Mouse (Mus musculus) urinary bladder, postnatal 36 days (tissue): Measurements from ENCODE around the gene Cyb561d2.

ENCODE experiments used
- DNase-seq, 2 experiments: peaks; one replicate each; pipeline ENCODE4 v3.0.0; 2022; ENCODE audit warnings: low spot score in 2 of 2, mixed read lengths in 1 of 2

Gene Cyb561d2

DNA sequence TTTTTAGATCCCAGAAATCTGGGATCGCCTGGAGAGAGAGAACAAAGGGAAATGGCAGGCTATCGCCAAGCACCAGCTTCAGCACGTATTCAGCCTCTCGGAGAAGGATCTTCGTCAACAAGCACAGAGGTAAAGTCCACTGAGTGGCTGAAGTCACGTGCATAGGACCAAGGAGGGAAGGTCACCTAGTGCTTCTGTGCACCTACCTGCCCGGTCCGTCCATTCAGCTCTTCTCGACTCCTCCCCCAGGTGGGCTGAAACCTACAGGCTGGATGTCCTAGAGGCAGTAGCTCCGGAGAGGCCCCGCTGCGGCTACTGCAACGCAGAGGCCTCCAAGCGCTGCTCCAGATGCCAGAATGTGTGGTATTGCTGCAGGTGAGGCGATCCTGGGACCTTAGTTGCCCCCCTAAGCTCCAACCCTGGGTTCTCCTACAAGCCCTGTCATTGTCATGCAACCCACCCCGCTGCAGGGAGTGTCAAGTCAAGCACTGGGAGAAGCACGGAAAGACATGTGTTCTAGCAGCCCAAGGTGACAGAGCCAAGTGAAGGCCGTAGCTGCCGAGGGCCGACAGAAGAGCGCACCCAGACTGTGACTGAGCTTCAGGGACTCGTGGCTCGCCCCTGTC lies 8.6 kb upstream of the Cyb561d2 start:
- DNase-seq: no peak

DNA sequence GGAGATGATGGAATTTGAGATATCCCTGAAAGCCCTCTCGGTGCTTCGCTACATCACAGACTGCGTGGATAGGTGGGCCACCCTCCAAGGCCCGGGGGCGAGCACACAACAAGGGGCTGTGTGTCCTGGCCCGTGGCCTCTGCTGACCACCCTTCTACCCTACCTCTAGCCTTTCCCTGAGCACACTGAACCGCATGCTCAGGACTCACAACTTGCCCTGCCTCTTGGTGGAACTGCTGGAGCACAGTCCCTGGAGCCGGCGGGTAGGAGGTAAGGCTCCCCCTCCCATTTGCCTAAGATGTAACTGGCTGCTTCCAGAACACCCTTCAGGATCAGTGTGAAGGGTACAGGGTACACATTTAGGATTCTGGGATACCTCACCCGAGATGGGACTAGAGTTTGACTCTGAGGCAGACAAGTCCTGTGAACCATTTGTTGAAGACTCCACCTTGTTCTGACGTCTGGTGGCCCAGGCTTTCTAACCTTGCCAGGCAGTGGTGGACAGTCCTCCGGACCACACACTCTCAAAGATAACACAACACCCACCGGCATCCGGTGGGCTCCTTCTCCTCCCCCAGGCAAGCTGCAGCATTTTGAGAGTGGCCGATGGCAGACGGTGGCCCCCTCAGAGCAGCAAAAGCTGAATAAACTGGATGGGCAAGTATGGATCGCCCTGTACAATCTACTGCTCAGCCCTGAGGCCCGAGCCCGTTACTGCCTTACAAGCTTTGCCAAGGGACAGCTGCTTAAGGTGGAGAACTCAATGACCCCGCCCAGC lies 7.5 kb upstream of the Cyb561d2 start:
- no peak for DNase-seq

DNA sequence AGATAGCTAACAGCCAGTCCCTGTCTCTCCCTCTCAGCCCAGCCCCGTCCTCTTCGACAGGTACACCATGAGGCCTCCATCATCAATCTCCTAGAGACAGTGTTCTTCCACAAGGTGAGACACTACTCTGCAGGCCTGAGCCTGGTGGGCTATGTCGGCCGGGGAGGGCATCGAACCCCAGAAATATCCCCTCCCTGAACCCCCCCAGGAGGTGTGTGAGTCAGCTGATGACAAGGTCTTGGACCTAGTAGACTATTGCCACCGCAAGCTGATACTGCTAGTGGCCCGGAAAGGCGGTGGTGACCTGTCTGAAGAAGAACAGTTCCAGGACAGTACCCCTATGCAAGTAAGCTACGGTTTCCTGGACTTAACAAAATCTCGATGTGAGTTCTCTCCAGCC lies 6.8 kb upstream of the Cyb561d2 start:
- no peak for DNase-seq

DNA sequence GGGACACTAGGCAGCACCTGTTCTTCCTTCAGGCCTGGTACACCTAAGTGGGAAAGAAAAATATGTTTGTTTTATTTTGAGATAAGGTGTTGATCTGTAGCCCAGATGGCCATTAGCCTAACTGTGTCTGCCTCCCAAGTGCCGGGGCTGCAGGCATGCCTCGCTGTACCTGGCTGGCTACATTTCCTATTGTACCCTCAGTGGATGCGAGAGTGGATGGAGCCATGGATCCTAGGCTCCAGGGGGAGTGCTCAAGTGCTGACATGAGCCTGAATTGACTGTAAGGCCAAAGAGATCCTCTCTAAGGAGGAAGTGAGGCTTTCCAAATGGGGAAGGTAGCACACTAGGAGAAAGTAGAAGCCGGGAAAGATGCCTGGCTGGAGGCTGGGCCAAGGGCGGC lies 6.0 kb upstream of the Cyb561d2 start:
- DNase-seq: no peak

DNA sequence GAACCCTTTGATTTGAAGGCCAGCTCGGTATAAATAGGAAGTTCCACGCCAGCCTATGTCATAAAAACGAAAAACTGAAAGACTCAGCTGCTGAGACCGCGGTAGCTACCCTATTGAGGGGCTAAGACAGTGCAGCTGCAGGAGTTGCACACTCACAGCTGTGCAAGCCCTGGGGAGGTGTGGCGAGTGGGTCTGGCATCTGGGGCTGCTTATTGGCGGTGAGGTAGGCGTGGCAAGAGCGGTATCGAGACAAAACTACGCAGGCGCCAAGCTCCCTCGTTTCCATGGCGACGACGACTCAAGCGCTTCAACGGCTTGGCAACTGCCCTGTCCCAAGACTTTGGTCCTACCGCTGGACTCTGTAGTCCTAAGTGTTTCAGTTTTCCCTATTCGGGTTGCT lies 5.0 kb upstream of the Cyb561d2 start, which contains the start of gene Zmynd10:
Gene Zmynd10 (plus strand): TSS at position 273 of the 400 bp plus-strand sequence.
- peak in 1 of 2 experiments; percentile 87 for DNase-seq

DNA sequence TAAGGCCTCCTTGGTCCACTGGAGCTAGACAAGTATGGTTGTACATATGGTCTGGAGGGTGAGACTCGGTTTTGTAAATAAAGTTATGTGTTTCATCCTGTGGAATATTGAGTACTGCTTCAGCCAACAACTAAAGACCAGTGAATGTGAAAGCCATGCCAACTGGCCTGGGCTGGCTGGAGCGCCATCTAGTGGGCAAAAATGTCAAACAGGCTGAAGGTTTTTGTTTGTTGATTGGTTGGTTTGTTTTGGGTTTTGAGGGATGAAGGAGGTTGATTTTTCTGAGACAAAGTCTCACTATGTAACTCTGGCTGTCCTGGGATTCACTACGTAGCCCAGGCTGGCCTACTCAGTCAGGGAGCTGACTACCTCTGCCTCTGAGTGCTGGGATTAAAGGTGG lies 3.6 kb upstream of the Cyb561d2 start:
- DNase-seq: peak in 1 of 2 experiments; percentile 68

DNA sequence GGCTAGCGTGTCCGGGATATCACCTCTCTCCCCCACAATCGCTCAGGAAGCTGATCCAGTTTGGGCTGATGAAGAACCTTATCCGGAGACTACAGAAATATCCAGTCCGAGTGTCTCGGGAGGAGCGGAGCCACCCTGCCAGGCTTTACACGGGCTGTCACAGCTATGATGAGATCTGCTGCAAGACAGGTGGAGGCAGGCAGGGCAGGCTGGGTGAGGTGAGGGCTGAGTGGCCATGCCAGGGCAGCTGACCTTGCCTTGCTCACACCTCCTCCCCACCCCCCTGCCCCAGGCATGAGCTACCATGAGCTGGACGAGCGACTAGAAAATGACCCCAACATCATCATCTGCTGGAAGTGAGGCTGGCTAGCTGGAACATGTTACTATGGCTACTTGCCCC lies 3.2 kb upstream of the Cyb561d2 start:
- DNase-seq: no peak

DNA sequence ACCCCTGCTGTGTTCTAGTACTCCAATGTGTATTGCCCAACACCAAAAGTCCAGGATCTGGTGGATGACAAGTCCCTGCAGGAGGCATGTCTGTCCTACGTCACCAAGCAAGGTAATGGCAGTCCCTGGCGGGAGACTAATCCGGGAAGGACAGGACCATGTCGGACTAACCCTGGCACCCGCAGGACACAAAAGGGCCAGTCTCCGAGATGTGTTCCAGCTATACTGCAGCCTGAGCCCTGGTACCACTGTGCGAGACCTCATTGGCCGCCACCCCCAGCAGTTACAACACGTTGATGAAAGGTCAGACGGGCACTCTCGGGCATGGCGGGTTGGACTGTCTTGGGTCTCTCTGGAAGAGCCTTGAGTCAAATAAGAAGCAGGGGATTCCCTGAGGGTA lies 2.7 kb upstream of the Cyb561d2 start:
- DNase-seq: no peak

DNA sequence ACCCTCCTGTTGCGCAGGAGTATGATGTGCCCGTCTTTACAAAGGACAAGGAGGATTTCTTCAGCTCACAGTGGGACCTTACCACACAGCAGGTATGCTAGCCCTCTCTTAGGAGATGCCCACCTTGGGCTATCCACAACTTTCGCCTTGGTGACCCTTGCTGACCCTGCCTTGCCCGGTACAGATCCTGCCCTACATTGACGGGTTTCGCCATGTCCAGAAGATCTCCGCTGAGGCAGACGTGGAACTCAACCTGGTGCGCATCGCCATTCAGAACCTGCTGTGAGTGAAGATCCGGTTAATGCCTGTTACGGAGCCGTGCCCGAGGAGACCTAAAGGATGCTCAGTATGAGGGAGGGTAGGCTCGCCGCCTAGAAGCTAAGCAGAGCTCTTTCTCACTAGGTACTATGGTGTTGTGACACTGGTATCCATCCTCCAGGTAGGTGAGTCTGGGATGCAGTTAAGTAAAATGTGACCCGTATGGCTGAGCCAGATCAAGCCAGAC lies 2.3 kb upstream of the Cyb561d2 start:
- DNase-seq: no peak

DNA sequence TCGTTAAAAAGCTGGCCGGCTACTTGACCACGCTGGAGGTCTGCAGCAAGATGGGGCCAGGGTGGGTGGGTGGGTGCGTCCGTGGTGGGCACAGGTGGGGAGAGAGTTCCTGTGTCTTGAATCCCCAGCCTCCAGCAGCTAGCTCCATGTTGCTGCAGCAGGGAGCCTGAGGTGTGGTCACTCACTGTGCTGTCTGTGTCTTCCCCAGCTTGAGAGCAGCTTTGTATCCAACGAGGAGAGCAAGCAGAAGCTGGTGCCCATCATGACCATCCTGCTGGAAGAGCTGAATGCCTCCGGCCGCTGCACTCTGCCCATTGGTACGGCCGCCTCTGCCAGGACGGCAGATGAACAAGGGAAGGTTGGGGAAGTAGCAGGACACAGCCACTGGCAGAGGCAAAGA lies 1.3 kb upstream of the Cyb561d2 start:
- DNase-seq: no peak

DNA sequence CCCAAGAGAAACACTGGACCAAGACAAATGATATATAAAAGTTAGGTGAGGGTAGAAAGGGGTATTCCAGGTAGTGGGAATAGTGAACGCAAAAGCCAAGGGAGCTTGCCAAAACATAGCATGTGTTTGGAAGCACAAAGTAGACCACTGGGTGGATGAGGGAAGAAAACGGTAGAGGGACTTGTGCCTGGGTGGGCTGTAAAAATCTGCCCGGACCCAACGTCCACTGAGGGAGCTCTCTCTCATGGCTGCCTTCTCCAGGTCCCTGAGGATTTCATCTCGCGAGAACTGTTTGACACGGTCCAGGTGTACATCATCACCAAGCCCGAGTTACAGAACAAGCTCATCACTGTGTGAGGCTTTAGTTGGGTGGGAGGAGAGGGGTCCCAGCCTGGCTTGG lies 728 bp upstream of the Cyb561d2 start:
- no peak for DNase-seq

DNA sequence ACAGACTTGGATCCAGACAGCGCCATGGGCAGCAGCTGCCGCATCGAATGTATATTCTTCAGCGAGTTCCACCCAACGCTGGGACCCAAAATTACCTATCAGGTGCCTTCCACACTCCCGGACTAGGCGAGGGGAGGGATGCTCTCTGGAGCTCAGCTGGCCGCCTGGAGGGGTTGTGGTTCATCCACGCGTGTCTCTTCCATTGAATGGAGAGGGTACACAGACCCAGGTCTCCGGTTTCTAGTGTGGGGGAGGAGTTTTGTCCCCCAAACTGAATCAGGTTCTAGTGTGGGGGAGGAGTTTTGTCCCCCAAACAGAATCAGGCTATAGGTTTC lies 326 bp upstream of the Cyb561d2 start:
- DNase-seq: no peak

DNA sequence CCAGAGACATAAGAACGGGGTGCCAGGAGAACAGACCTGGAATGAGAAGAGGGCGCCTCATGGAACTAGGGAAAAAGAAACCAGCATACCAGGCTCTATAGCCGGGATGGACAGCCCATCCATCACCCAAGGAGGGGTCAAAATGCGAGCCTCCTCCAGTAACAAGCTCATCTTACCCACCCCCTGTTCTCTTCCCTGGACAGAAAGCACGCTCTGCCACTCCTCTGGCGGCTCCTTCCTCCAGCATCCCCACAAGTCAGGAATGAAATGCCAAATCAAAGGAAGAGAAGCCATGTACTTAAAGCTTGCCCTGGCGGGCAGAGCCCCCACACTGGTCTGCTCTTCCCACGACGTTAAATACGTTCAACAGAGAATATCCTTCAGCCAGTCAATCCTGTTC lies 988 bp downstream of the Cyb561d2 start:
- DNase-seq: no peak

DNA sequence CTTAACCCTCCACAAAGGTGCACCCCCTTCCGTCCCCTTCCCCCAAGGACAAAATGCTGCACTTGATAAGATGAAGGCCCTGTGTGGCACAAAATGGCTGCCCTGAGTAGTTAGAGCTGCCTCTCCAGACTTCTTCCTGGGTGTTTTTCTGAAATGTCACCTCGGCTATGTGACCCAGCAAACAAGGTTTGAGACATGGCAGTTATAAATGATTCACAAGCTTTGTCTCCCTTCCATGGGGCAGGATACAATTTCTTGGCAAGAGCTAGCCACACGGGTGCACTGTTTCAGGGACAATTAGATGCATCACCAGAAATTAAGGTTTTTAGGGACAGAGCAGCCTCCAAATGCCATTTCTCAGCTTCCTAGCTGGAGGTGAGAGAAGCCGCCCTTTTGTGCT lies 1.6 kb downstream of the Cyb561d2 start:
- no peak for DNase-seq

DNA sequence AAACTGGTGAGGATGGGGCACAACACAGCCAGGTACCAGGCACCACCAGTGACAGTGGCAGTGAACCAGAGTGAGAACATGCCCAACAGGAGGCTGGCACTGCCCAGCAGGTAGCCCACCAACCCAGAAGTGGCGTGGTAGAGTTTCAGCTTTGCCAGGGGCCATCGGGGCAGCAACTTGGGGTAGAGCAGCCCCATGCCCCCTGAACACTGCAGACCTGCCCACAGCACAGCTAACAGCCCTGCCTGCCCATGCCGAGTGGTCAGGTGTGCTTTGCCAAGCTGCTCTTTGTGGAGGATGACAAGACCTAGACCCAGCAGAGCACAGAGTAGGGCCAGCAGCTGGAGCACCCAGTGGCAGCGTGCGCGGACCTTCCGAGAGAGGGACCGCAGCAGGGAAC lies 2.1 kb downstream of the Cyb561d2 start:
- DNase-seq: no peak

DNA sequence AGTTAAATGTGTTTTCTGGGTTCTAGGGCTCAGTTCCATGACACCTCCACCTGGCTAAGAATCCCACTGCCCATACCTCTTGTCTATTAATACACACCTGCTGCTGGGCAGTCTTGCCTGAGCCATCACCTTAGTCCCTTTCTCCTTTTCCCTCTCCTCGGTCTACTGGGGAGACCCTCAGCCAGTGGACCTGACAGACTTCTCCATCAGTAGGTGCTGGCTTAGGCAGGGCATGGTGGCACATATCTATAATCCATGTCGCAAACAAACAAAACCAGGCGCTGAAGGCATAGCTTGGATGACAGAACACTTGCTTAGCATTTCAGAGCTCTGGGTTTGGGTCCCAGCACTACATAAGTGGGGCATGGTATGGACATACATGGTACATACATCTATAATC lies 3.3 kb downstream of the Cyb561d2 start:
- no peak for DNase-seq

DNA sequence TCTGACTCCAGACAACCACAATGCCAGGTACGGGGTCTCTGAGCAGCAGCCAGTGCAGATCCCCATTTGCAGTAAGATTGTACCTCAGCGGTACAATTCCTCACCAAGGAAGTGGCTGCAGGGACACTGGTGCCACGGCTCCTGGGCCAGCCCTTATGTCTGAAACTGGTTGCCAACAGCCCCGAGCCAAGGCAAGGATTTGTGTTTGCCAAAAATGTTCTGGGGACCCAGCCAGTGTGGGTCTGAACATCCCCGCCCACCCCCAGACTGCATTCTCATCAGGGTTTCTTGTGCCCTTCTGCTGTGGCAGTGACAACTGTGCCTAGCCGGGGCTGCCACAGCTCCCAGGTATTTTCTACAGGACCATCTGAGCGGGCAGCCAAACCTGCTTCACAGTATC lies 3.8 kb downstream of the Cyb561d2 start:
- DNase-seq: no peak

DNA sequence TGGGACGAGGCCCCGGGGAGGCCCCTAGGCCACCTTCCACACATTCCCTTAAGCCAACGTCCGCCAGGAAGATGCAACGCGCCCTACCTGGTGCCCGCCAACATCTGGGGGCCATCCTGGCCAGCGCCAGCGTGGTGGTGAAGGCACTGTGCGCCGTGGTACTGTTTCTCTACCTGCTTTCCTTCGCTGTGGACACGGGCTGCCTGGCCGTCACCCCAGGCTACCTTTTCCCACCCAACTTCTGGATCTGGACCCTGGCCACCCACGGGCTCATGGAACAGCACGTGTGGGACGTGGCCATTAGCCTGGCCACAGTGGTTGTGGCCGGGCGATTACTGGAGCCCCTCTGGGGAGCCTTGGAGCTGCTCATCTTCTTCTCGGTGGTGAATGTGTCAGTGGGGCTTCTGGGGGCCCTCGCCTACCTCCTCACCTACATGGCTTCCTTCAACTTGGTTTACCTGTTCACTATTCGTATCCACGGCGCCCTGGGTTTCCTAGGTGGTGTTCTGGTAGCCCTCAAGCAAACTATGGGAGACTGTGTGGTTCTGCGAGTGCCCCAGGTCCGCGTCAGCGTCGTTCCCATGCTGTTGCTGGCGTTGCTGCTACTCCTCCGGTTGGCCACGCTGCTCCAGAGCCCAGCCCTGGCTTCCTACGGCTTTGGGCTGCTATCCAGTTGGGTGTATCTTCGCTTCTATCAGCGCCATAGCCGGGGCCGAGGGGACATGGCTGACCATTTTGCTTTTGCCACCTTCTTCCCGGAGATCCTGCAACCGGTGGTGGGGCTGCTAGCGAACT lies 7.4 kb downstream of the Cyb561d2 start:
- DNase-seq: peak in 1 of 2 experiments; percentile 37

DNA sequence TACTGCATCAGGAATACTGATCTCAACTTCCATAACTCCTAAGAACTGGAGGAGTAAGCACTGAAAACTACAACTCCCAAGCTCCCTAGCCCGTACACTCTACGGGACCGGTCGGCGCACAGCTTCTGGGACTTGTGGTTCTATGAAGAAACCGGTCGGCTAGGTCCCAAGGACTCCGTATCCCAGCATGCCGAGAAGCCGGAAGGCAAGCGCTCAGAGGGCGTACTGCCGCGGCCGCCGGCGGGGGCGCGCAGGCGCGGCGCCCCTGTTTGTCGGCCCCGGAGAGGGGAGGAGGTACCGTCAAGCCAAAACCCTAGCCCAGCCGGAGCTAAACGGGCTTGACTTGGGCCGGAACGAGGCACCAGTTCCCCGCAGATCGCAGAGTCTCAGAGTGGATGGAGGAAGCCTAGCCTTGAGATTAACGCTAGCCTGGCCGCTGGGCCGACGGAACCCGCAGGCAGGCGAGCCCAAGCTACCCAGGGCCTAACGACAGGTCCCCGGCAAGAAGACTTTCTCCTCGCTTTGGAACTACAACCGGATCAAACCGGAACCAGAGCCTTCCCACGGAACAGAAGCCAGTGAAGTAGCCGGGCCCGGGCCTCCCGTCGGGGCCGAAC lies 8.1 kb downstream of the Cyb561d2 start, which contains the start of gene Tmem115:
Gene Tmem115 (plus strand): TSS at position 155 of the 617 bp plus-strand sequence.
- peak; percentile 90 to 93 for DNase-seq

DNA sequence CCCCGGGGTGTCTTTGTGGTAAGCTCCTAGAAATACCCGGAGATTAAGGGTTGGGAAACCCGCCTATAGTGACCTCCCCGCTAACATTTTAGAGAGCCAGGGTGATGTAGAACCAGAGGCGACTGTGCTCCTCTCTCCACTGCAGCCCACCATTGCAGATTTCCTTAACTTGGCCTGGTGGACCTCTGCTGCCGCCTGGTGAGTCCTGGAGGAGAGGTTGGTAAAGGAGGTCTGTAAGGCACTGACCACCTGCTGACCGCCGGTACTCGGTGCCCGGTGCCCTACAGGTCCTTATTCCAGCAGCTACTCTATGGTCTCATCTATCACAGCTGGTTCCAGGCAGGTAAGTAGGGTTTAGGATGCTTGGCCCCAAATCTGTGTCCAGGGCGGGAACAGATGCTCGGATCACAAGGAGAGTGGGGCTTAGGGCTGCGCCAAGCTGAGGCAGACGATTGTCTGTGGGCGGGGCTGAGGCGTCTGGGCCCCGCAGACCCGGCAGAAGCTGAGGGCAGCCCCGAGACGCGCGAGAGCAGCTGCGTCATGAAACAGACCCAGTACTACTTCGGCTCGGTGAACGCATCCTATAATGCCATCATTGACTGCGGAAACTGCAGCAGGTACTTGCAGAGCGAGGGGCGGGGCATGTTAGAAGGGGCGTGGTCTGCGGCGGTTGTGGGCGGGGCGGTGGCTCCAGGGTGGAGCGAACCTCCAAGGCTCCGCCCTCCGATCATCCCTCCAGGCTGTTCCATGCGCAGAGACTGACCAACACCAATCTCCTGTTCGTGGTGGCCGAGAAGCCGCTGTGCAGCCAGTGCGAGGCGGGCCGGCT lies 15.6 kb downstream of the Cyb561d2 start:
- peak; percentile 74 to 79 for DNase-seq

DNA sequence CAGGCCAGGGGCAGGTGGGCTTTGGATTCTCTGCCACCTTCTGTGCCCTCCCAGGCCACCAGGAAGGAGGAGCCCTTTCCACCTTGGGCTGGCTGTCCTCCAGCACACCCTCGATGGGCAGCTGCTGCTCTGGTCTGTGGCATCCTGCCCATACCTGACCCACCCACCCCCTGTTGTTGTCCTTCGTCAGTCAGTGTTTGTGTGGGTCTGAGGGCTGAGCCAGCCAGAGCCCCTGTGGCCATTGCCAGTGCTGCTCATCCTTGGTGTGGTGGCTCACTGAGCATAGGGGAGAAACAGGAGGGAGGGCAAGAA lies 19.6 kb downstream of the Cyb561d2 start:
- no peak for DNase-seq
